Mouse (Mus musculus) stomach, embryonic 15.5 days (tissue): ENCODE data around the gene H2-K1. TPM values are rescaled to one million over a fixed set of nuclear protein-coding genes. Genes with fewer than 3 reads are reported as not detected.
"Not testable (repeated sequence)": the region's sequence is repeated elsewhere in the genome, so short reads cannot be mapped to it uniquely, and the experiment has no call there.

ENCODE experiments used
- ATAC-seq: fragments of 200-750 bp; cut with Nextera tagmentation; 2 replicates; pipeline ENCODE4 v1.8.0; 2017; ENCODE audit warnings: low read depth, moderate number of reproducible peaks, moderate TSS enrichment; ENCODE audit not compliant: insufficient read depth, low FRiP score
- H3K27ac ChIP-seq: fragments of 300-500 bp; sonication (generic); 2 replicates; pipeline ENCODE4 v1.5.1; 2015; ENCODE audit warnings: mild to moderate bottlenecking, inconsistent platforms
- H3K27me3 ChIP-seq: fragments of 300-500 bp; sonication (generic); replicated peaks from 2 replicates; pipeline ENCODE4 v1.6.1; 2015; ENCODE audit warnings: inconsistent platforms
- H3K36me3 ChIP-seq: fragments of 300-500 bp; sonication (generic); 2 replicates; pipeline ENCODE4 v1.6.1; 2015; ENCODE audit warnings: inconsistent platforms
- H3K4me1 ChIP-seq: fragments of 300-500 bp; sonication (generic); 2 replicates; pipeline ENCODE4 v1.6.1; 2015; ENCODE audit warnings: inconsistent platforms
- H3K4me2 ChIP-seq: fragments of 300-500 bp; sonication (generic); 2 replicates; pipeline ENCODE4 v1.6.1; 2015; ENCODE audit warnings: mild to moderate bottlenecking, inconsistent platforms
- H3K4me3 ChIP-seq: fragments of 300-500 bp; sonication (generic); replicated peaks from 2 replicates; pipeline ENCODE4 v1.5.1; 2015; ENCODE audit warnings: inconsistent platforms
- H3K9ac ChIP-seq: fragments of 300-500 bp; sonication (generic); 2 replicates; pipeline ENCODE4 v1.6.1; 2015; ENCODE audit warnings: inconsistent platforms
- H3K9me3 ChIP-seq: fragments of 300-500 bp; sonication (generic); 2 replicates; pipeline ENCODE4 v1.6.1; 2016; ENCODE audit warnings: inconsistent platforms
- WGBS: fragments of 180-500 bp; shearing (Covaris S2); methylation state at CpG from one replicate; pipeline ENCODE4 v1.1.7; 2015; 5-methylcytosine and 5-hydroxymethylcytosine counted together
- polyA plus RNA-seq: library from polyadenylated mRNA; unstranded; fragments of >200 nt; fragmentation: Nextera tagmentation; extraction: Ambion mirVana; gene quantifications from 2 replicates; pipeline ENCODE4 v1.2.1, GENCODE M21; 2015

The H2-K1 gene
- polyA plus RNA-seq, 1 experiment from 2014 or later = 124 TPM

DNA sequence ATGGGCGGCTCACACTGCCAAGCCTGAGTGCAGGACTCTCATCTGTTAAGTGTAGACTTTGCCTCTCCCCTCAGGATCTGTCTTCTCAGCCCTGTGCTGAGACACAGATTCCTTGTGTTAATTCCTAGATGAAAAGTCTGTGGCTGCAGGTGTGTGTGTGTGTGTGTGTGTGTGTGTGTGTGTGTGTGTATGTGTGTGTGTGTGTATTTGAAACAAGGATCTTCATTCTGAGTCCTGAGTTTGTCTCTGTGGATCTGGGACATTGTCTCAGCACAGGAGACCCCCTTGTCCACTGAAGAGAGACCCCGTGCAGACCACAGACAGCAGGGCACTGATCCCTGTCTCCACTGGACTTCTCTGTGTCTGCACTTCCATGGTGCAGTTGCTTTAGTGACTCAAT is 649 bp upstream of the H2-K1 start:
- 52% methylated on average over 2 of the region's 2 CpGs for WGBS
- H3K9me3 ChIP-seq = not testable (repeated sequence)

DNA sequence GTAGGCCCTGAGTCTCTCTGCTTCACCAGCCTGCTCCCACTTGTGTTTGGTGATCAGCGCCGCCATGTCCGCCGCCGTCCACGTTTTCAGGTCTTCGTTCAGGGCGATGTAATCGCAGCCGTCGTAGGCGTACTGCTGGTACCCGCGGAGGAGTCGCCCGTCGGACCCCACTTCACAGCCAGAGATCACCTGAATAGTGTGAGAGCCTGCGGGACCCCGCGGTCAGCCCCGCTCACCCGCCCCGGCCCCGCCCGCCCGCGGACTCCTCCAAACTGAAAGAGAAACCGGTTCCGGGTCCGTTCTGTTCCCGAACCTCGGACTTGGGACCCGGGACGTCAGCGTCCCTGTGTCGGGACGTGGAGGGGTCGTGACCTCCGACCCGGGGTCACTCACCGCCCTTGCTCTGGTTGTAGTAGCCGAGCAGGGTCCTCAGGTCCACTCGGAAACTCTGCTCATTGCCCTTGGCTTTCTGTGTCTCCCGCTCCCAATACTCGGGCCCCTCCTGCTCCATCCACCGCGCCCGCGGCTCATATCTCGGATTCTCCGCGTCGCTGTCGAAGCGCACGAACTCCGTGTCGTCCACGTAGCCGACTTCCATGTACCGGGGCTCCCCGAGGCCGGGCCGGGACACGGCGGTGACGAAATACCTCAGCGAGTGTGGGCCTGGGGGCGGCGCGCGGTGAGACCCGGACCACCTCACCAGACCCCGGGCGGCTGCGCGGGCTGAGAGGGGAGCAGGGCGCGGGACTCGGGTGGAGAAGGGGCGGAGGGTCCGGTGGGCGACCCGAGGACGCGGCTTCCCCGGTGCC is 602 bp downstream of the H2-K1 start:
- WGBS = 3% methylated on average over 87 of the region's 87 CpGs
- peaks cover 8% of the 10 kb centered on the region for H3K4me1 ChIP-seq
- no peaks in the 10 kb centered on the region for H3K9me3 ChIP-seq
- H3K4me3 ChIP-seq = peak overlapping the region; percentile 59
- H3K9ac ChIP-seq = peak overlapping the region; percentile 60
- peak; percentile 44; the same call in 1 of the 2 replicates for ATAC-seq
- peaks cover 19% of the 10 kb centered on the region; the same call in 1 of the 2 replicates for H3K27me3 ChIP-seq
- no peaks in the 10 kb centered on the region for H3K36me3 ChIP-seq
- no peak overlapping the region for H3K27ac ChIP-seq
- peak overlapping the region; percentile 100 for H3K4me2 ChIP-seq

More for the DNA sequence above, 649 bp upstream of the H2-K1 start:
- not testable (repeated sequence) for H3K4me1 ChIP-seq, ATAC-seq, H3K36me3 ChIP-seq, H3K9ac ChIP-seq, H3K27ac ChIP-seq
- Histone ChIP-seq H3K4me3 (peak overlapping the region; percentile 59; the same call in 1 of the 2 replicates), H3K27me3 (peaks cover 19% of the 10 kb centered on the region; the same call in 1 of the 2 replicates), H3K4me2 (peak overlapping the region; percentile 100)

DNA sequence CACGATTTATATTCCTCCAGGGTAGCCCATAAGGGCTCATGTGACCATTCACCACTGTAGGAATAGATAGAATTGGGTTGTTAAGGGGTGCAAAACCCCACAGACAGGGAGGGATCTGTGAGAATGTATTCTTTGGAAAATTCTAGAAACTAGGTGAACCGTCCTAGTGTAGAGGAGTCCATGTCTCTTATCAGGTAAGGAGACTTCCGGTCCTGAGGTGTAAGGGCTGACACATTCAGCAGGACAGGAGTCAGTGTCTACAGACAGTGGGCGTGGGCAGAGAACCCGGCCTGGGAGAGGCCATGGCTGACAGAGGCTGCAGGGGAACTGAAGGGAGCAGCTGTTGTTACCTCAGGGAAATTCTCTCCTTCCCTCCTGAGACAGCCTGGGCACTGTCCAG is 1.4 kb downstream of the H2-K1 start:
- not testable (repeated sequence) for ATAC-seq, H3K4me2 ChIP-seq

DNA sequence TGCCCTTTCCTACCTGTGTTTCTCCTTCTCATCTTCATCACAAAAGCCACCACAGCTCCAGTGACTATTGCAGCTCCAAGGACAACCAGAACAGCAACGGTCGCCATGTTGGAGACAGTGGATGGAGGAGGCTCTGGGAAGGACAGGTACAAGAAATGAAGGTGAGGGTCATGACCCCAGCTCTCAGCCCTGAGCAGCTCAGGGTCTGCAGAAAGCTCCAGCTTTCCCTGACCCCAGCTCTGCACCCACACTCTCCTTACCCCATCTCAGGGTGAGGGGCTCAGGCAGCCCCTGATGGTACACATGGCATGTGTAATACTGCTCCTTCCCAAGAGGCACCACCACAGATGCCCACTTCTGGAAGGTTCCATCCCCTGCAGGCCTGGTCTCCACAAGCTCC is 3.1 kb downstream of the H2-K1 start:
- H3K27me3 ChIP-seq = peaks cover 19% of the 10 kb centered on the region; the same call in 1 of the 2 replicates
- not testable (repeated sequence) for ATAC-seq, H3K27ac ChIP-seq, H3K4me2 ChIP-seq, H3K9me3 ChIP-seq, H3K4me3 ChIP-seq, H3K4me1 ChIP-seq, H3K36me3 ChIP-seq, H3K9ac ChIP-seq
- 88% methylated on average over 2 of the region's 2 CpGs for WGBS

More for the DNA sequence above, 1.4 kb downstream of the H2-K1 start:
- H3K4me3 ChIP-seq, H3K9ac ChIP-seq, H3K27ac ChIP-seq, H3K9me3 ChIP-seq, H3K4me1 ChIP-seq, H3K36me3 ChIP-seq: not testable (repeated sequence)
- H3K27me3 ChIP-seq = peaks cover 19% of the 10 kb centered on the region; the same call in 1 of the 2 replicates
- WGBS = 40% methylated on average over 5 of the region's 5 CpGs

DNA sequence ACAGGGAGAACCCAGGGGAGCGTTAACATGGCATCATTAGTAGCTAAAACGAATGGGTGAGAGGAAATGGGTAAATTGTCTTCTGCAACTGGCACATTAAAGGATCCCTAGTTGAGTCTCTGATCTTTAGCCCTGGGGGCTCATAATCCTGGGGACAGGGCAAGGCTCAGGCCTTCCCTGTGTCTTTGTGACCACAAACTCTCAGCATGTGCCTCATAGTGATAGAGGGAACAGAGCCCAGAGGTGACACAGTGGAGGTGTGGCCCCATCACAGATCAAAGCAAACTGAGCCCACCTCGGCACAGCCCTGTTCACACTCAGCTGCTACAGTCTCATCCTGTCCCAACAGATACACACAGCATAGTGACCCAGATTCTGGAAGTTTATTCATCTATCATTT is 4.5 kb downstream of the H2-K1 start:
- H3K4me2 ChIP-seq = no peak overlapping the region
- H3K4me3 ChIP-seq = no peak overlapping the region
- H3K36me3 ChIP-seq = no peaks in the 10 kb centered on the region
- H3K4me1 ChIP-seq = peaks cover 8% of the 10 kb centered on the region
- no peak for ATAC-seq
- H3K27ac ChIP-seq = no peak overlapping the region
- peaks cover 7% of the 10 kb centered on the region; the same call in 1 of the 2 replicates for H3K27me3 ChIP-seq
- 35% methylated on average over 3 of the region's 3 CpGs for WGBS
- no peak overlapping the region for H3K9ac ChIP-seq
- no peaks in the 10 kb centered on the region for H3K9me3 ChIP-seq

DNA sequence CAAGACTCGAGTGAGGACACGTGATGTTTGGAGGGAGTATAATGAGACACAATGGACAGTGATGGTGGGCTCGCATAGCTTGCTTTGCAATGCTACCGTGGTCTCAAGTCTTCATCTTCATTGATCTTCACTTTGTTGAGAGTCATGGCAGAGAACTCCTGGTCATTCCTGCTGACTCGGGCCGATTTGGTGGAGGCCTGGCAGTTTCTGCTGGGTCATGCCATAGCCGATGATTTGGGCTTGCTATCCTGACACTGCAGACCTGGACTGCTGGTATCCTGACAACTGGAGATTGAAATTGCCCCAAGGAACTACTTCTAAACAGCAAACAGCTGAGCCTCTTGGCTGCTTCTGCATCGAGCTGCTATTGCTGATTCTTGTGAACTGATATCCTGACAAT is 5.2 kb downstream of the H2-K1 start:
- Histone ChIP-seq H3K27ac (no peak overlapping the region), H3K9me3 (no peaks in the 10 kb centered on the region), H3K4me3 (no peak overlapping the region), H3K4me2 (no peak overlapping the region), H3K9ac (no peak overlapping the region), H3K36me3 (no peaks in the 10 kb centered on the region), H3K27me3 (peaks cover 5% of the 10 kb centered on the region; the same call in 1 of the 2 replicates), H3K4me1 (peaks cover 7% of the 10 kb centered on the region)
- ATAC-seq = no peak
- WGBS = 90% methylated on average over 8 of the region's 8 CpGs

DNA sequence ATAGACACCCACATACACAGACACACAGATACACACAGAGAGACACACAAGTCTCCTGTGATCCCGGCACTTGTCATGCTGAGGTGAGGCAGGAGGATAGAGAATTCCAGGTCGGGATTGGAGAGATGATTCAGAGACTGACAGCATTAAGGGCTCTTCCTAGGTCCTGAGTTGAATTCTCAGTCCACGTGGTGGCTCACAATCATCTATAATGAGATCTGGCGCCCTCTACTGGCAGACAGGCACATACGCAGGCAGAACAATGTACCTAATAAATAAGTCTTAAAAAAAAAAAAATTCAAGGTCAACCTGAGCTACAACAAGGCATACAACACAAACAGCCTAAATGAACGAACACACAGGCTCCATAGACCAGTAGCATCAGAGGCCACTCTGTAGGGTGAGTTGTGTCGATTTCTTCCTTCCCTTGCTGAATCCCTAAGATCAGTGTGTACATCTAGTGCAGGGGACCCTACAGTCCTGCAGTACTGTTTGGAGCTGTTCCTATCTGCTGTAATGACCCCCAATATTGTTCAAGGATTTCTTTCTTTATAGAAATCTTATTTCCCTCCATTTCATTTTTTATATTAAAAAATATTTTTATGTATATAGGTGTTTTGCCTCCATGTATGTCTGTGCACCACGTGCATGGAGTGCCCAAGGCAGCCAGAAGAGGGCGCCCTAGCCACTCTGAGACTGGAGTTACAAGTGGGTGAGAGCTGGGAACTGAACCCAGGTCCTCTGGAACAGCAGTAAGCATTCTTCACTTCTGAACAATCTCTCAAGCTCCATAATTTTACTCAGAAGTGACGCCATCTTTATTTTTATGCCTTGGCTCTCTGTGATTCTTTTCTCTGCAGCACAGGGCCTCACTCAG is 8.1 kb downstream of the H2-K1 start:
- ATAC-seq = no peak
- Histone ChIP-seq H3K36me3 (no peaks in the 10 kb centered on the region), H3K9ac (no peak overlapping the region), H3K4me3 (no peak overlapping the region), H3K4me1 (no peaks in the 10 kb centered on the region), H3K9me3 (no peaks in the 10 kb centered on the region), H3K4me2 (no peak overlapping the region), H3K27ac (no peak overlapping the region), H3K27me3 (0 out of 2 replicates have a peak, but pooled peaks cover 6% of the 10 kb centered on the region)
- WGBS = 30% methylated on average over 10 of the region's 10 CpGs

DNA sequence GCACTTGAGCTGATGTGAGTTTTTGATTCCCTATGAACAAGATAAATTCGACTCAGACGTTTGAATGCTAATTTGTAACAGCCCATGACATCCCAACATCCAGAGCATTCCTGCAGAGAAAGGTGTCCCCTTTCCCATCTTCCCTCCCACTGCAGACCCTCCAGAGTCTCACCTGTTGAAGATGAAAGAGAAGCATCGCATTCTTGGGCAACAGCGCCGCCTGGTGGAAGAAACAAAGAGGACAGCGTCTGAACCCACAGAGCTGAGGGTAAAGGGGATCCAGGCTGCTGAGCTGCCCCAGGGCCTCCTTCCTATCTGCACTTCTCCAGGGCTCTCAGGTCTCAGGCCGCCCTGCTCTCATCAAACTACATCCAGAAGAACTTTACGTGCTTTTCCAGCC is 18.0 kb downstream of the H2-K1 start:
- not testable (repeated sequence) for H3K27ac ChIP-seq, H3K9ac ChIP-seq, H3K4me3 ChIP-seq, ATAC-seq, H3K36me3 ChIP-seq, H3K9me3 ChIP-seq
- Histone ChIP-seq H3K4me1 (peaks cover 19% of the 10 kb centered on the region; the same call in 1 of the 2 replicates), H3K4me2 (peak overlapping the region; percentile 79), H3K27me3 (peaks cover 30% of the 10 kb centered on the region)
- WGBS = 13% methylated on average over 8 of the region's 8 CpGs

DNA sequence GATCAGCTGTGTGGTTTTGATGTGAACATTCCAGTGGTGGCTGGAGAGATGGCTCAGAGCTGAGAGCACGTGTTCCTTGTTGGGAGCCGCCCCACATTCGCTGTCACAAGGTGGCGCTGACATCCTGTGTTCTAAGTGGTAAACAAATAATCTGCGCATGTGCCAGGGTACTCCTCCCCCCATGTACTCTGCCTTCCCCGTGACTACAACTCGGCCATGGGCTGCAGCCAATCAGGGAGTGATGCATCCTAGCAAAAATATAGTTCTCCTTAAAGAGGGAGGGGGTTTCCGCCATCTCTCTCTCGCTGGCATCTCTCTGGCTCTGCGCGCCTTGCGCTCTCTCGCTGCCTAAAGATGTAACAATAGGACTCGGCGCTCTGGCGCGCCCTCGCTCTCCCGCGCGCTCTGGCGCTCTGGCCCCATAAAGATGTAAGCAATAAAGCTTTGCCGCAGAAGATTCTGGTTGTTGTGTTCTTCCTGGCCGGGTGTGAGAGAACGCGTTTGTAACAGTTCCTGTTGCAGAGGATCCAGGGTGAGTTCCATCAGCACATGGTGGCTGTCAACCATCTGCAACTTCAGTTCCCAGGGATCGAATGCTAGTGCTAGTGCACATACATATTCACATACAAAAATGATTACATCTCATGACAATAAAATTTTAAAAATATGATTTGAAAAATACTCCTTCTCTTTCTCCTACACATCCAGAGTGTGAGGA is 18.8 kb downstream of the H2-K1 start:
- Histone ChIP-seq H3K27me3 (peaks cover 36% of the 10 kb centered on the region), H3K4me1 (peaks cover 19% of the 10 kb centered on the region; the same call in 1 of the 2 replicates), H3K4me2 (peak overlapping the region; percentile 79), H3K27ac (peak overlapping the region; percentile 82), H3K4me3 (peak overlapping the region; percentile 51)
- peak; percentile 77 for ATAC-seq
- H3K9me3 ChIP-seq, H3K9ac ChIP-seq, H3K36me3 ChIP-seq: not testable (repeated sequence)
- under 1% methylated on average over 27 of the region's 27 CpGs for WGBS

DNA sequence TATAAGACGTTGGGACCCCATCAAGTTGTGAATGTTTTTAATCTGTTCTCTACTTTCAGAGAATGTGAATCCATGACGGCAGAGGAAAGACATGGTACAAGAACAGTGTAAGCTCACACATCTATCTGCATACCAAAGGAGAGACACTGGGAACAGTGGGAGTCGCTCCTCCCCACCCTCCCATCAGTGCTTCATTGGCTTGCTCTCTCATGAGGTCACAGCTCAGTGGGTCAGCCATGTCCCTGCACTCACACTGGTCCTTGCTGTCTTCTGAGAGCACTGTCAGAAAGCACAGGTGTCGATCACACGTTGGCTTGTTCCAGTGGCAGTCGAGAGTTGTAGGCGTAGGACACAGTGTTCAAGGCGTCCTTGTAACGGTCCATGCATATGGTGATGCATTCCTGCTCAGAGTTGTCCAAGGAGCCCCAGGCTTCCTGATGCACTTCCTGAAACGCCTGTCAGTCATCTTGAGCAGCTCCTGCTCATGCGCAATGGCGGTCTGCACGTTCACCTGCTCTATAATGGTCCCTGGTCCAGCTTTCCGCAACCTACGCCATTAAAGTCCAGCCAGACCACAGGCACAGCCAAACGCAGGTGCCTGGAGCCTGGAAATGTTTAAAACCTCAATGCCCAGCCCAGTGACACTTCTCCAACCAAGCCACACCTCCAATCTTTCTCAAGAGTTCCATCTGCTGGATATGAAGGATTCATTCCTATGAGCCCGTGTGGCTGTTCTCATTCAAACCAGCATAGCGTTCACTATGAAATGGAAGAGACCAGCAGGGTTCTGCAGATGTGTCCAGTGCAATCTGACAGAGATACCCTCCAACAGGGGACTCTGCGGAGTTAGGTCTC is 19.7 kb downstream of the H2-K1 start:
- Histone ChIP-seq H3K4me3 (no peak overlapping the region), H3K36me3 (no peaks in the 10 kb centered on the region), H3K4me1 (peaks cover 19% of the 10 kb centered on the region; the same call in 1 of the 2 replicates), H3K9me3 (no peaks in the 10 kb centered on the region), H3K27me3 (peaks cover 42% of the 10 kb centered on the region), H3K27ac (no peak overlapping the region), H3K4me2 (peak overlapping the region; percentile 79), H3K9ac (no peak overlapping the region)
- 74% methylated on average over 19 of the region's 19 CpGs for WGBS
- ATAC-seq = no peak
